Mouse (Mus musculus) testis, postnatal 14 days (tissue): Measurements from ENCODE around the gene Ciz1.

Source experiments
- DNase-seq: peaks from one replicate; pipeline ENCODE4 v3.0.0; 2021; ENCODE audit warnings: low spot score

The Ciz1 gene

GRCm38 (mm10) chr2:32417486-32417885, 65.4 kb downstream of the Ciz1 start:
- DNase-seq = no peak

DNA sequence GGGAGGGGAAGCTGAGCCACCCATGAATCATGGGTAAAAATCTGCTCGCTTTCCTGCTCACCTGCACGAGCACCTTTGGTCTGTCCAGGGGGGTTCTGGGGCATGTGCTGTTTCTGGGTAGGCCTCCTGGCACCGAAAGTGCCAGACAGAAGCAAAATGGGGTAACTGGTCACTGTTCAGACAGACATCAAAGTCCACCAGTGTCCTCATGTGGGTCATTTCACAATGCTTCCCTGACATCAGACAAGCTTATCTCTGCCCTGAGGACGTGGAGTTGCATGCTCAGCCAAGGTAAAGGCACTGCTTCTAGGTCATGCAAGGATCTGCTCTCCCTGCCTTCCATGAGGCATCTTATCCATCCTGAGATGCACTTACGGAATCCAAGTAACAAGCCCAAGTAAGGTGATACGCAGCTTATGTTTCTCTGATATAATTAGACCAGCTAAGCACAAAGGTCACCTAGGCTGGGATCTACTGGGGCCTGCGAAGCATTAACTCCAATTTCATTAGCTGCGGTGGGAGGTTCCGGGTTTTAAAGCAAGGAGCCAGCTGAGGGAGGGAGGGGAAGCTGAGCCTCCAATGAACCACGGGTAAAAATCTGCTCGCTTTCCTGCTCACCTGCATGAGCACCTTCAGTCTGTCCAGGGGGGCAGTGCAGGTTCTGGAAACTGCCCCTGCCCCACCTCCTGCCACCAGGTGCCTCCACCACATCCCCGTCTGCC, 66.5 kb downstream of the Ciz1 start:
- no peak for DNase-seq

DNA sequence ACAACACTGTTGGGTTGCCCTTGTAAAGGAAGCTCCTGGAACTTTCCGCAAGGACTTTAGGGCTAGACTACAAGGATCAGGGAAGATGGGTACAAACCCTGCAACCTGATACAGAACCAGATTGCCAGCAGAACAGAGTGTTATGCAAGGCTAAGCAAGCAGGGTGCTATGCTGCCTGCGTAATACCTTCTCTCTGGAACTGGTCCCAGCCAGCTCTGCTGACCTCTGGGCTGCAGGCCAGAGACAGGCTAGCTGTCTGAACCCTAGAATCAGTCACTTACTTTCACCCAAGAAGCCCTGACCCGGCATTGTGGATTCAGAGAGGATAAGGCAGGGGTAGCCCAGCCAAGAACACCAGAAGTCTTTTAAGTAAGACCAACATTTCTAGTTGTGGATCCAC, 67.2 kb downstream of the Ciz1 start:
- DNase-seq = peak; percentile 50

GRCm38 (mm10) chr2:32420066-32420608, 68.0 kb downstream of the Ciz1 start:
- no peak for DNase-seq

DNA sequence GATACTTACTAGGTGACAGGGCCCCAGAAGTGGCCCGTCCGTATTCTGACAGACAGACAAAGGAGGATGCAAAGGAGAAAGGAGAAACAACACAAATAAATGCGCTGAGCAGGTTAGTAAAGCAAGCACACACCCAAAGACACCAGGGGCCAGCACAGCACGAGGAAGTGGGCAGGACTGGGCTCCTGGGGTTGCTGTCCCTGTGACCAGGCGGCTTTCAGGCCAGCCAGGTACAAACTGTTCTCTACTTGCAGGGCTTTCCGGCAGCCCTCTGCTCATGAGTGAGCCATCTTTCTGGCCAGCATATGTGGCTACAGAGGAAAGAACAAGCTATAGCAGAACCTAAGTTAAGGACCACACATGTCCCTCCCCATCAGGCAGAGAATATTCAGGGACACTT, 68.5 kb downstream of the Ciz1 start:
- no peak for DNase-seq

- DNase-seq = no peak
These were observed 69.7 kb downstream of the Ciz1 start for GRCm38 (mm10) chr2:32421851-32422251.

DNA sequence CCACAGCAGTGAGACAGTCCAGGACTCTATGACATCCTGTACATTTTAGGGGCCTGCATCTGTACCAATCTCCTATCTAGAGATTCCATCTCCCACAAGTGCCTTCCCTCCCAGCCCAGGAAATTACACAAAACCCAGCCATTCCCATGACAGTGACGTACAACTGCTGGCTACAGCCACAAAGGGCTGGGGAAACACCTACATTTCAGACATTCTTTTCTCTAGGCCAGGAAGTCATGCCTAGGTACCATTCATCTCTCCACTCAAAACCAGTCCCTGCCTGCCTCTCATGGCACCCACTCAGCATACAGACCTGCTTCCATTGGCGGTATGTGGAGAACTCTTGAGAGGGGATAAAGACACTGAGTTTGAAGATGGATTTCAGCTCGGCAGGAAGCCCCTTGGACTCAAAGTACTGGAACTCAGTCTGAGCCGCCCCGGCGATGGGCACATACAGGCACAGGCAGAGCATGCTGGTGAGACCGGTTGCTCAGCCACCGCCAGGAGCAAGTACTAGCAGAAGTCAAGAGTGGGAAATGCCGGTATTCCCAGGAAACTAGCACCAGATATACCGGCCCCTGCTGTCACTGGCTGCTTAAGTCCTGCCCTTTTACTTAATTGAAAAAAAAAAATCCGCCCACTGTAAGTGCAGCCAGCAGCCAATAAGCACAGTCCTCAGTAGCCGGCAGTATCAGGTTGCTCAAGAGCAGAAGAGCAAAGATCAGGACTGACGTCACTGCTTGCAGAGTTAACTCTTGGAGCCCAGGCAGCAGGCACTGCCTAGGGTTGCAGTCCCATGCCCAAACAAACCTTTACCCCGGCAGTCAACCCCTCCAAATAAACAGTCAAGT, 71.6 kb downstream of the Ciz1 start:
- DNase-seq = peak; percentile 58

DNA sequence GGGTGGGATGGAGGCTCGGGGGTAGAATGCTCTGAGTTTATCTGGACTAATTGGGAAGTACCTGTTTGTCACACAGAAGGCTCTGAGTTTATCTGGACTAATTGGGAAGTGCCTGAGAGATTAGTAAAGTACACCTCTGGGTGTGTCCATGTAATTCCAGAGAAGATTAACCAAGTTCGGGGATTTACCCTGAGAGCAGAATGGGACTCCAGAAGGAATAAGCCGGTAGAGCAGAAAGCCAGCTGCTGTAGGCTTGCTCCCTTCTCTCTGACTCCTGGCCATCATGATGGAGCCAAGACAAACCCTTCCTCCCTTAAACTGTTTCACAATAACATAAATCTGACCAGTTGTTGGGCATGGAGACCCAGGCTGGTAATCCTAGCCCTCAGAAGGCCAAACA, 72.7 kb downstream of the Ciz1 start:
- no peak for DNase-seq

DNA sequence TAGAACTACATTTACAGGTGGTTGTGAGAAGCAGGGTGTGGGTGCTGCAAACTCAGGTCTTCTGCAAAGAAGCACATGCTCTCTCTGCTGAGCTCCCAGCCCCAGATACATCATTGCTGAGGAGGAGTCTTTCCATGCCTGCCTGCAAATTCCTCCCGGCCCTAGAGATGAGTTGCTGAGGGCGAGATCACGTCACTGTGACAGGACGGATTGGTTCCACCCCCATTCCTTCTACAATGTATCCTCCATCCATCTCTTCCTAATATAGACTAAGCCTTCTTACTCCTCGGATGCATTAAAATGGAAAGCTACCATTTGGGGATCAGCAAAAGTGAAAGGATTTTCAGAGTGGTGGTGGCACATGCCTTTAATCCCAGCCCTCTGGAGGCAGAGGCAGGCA, 73.4 kb downstream of the Ciz1 start:
- DNase-seq = no peak

- no peak for DNase-seq
These were observed 74.0 kb downstream of the Ciz1 start for GRCm38 (mm10) chr2:32426141-32426540.

- DNase-seq = no peak
These were observed 75.6 kb downstream of the Ciz1 start for GRCm38 (mm10) chr2:32427720-32428119.

- no peak for DNase-seq
These were observed 76.2 kb downstream of the Ciz1 start for GRCm38 (mm10) chr2:32428262-32428722.

- no peak for DNase-seq
These were observed 77.2 kb downstream of the Ciz1 start for GRCm38 (mm10) chr2:32429215-32429891.
